Mouse (Mus musculus) midbrain, embryonic 14.5 days (tissue): ENCODE data around the gene Zfp689. TPM values are rescaled to one million over a fixed set of nuclear protein-coding genes. Genes with fewer than 3 reads are reported as not detected.
"Not testable (repeated sequence)": the region's sequence is repeated elsewhere in the genome, so short reads cannot be mapped to it uniquely, and the experiment has no call there.

Experiments used
- ATAC-seq: fragments of 200-750 bp; cut with Nextera tagmentation; 2 replicates; pipeline ENCODE4 v1.8.0; 2017; ENCODE audit warnings: moderate number of reproducible peaks, moderate library complexity; ENCODE audit not compliant: low FRiP score, low TSS enrichment
- DNase-seq: peaks from one replicate; pipeline ENCODE4 v3.0.0-alpha.2; 2015
- H3K27ac ChIP-seq: fragments of 300-500 bp; sonication (generic); replicated peaks from 2 replicates; pipeline ENCODE4 v1.5.1; 2014; ENCODE audit warnings: mild to moderate bottlenecking, low read depth, low read length, moderate library complexity
- H3K27me3 ChIP-seq: fragments of 300-500 bp; sonication (generic); 2 replicates; pipeline ENCODE4 v1.6.1; 2014; ENCODE audit warnings: low read length, control low read depth, mixed read lengths; ENCODE audit not compliant: control insufficient read depth, insufficient read depth
- H3K36me3 ChIP-seq: fragments of 300-500 bp; sonication (generic); 2 replicates; pipeline ENCODE4 v1.6.1; 2014; ENCODE audit warnings: low read length, control low read depth; ENCODE audit not compliant: control insufficient read depth, insufficient read depth
- H3K4me1 ChIP-seq: fragments of 300-500 bp; sonication (generic); 2 replicates; pipeline ENCODE4 v1.6.1; 2014; ENCODE audit warnings: mild to moderate bottlenecking, antibody characterized with exemption, low read length, control low read depth; ENCODE audit not compliant: control insufficient read depth, insufficient read depth
- H3K4me2 ChIP-seq: fragments of 300-500 bp; sonication (generic); 2 replicates; pipeline ENCODE4 v1.6.1; 2014; ENCODE audit warnings: mild to moderate bottlenecking, low read length, moderate library complexity
- H3K4me3 ChIP-seq: fragments of 300-500 bp; sonication (generic); replicated peaks from 2 replicates; pipeline ENCODE4 v1.5.1; 2014; ENCODE audit warnings: low read depth, low read length
- H3K9ac ChIP-seq: fragments of 300-500 bp; sonication (generic); replicated peaks from 2 replicates; pipeline ENCODE4 v1.6.1; 2014; ENCODE audit warnings: mild to moderate bottlenecking, low read length, moderate library complexity
- H3K9me3 ChIP-seq: fragments of 300-500 bp; sonication (generic); 2 replicates; pipeline ENCODE4 v1.6.1; 2016; ENCODE audit warnings: low read length, control low read depth, mixed read lengths; ENCODE audit not compliant: control insufficient read depth
- WGBS: fragments of 180-500 bp; shearing (Covaris S2); extraction: QIAGEN DNeasy Blood & Tissue Kit; methylation state at CpG from one replicate; pipeline ENCODE4 v1.1.7; 2014; 5-methylcytosine and 5-hydroxymethylcytosine counted together
- polyA plus RNA-seq: library from polyadenylated mRNA; unstranded; fragments of >200 nt; fragmentation: Nextera tagmentation; extraction: Ambion mirVana; gene quantifications from 2 replicates; pipeline ENCODE4 v1.2.1, GENCODE M21; 2014

Zfp689 gene
- 16.1 and 16.6 TPM in 2 replicates for polyA plus RNA-seq

- Histone ChIP-seq H3K4me3 (peak within 1 kb of the TSS; percentile 93), H3K4me2 (peak within 1 kb of the TSS; percentile 69), H3K27me3 (no peaks in the 10 kb centered on the region), H3K27ac (peak within 1 kb of the TSS; percentile 94), H3K4me1 (peaks cover 37% of the 10 kb centered on the region), H3K36me3 (peaks cover 18% of the 10 kb centered on the region), H3K9me3 (no peaks in the 10 kb centered on the region), H3K9ac (peak within 1 kb of the TSS; percentile 96)
- ATAC-seq (peak; percentile 91), DNase-seq (peak; percentile 97)
- WGBS, result under 1% methylated on average over 54 of the region's 54 CpGs
Measured at GRCm38 (mm10) chr7:127448521-127449300, at the start of gene Zfp689. Gene Zfp689, minus strand, starts transcription at chr7:127449158.

GRCm38 (mm10) chr7:127498407-127498806, 49.4 kb upstream of the Zfp689 start:
- no peak for ATAC-seq
- H3K4me2 ChIP-seq, result no peak overlapping the region
- no peak overlapping the region for H3K9ac ChIP-seq
- H3K27me3 ChIP-seq, result no peaks in the 10 kb centered on the region
- H3K9me3 ChIP-seq, result no peaks in the 10 kb centered on the region
- no peak overlapping the region for H3K27ac ChIP-seq
- no peaks in the 10 kb centered on the region for H3K4me1 ChIP-seq
- no peak overlapping the region for H3K4me3 ChIP-seq
- DNase-seq, result peak; percentile 76
- 47% methylated on average over 3 of the region's 3 CpGs for WGBS
- H3K36me3 ChIP-seq, result no peaks in the 10 kb centered on the region

GRCm38 (mm10) chr7:127497382-127497781, 48.4 kb upstream of the Zfp689 start:
- H3K4me3 ChIP-seq, result no peak overlapping the region
- H3K9ac ChIP-seq, result no peak overlapping the region
- no peak overlapping the region for H3K27ac ChIP-seq
- no peaks in the 10 kb centered on the region for H3K9me3 ChIP-seq
- no peaks in the 10 kb centered on the region for H3K27me3 ChIP-seq
- no peaks in the 10 kb centered on the region for H3K4me1 ChIP-seq
- WGBS, result 91% methylated on average over 2 of the region's 2 CpGs
- H3K4me2 ChIP-seq, result no peak overlapping the region
- H3K36me3 ChIP-seq, result 0 out of 2 replicates have a peak, but pooled peaks cover under 1% of the 10 kb centered on the region
- DNase-seq (no peak), ATAC-seq (no peak)

- Histone ChIP-seq H3K9me3 (no peaks in the 10 kb centered on the region), H3K27ac (no peak overlapping the region), H3K4me3 (no peak overlapping the region), H3K4me1 (no peaks in the 10 kb centered on the region), H3K4me2 (no peak overlapping the region), H3K9ac (no peak overlapping the region), H3K27me3 (no peaks in the 10 kb centered on the region), H3K36me3 (peaks cover 27% of the 10 kb centered on the region)
- ATAC-seq, result no peak
- DNase-seq, result no peak
Measured at GRCm38 (mm10) chr7:127494648-127495047, 45.7 kb upstream of the Zfp689 start.

- Histone ChIP-seq H3K36me3 (peaks cover 52% of the 10 kb centered on the region), H3K9ac (no peak overlapping the region), H3K27ac (no peak overlapping the region), H3K4me3 (no peak overlapping the region), H3K4me2 (no peak overlapping the region), H3K27me3 (no peaks in the 10 kb centered on the region), H3K9me3 (no peaks in the 10 kb centered on the region), H3K4me1 (no peaks in the 10 kb centered on the region)
- no peak for DNase-seq
- no peak for ATAC-seq
- WGBS, result 93% methylated on average over 3 of the region's 3 CpGs
Measured at GRCm38 (mm10) chr7:127491846-127492245, 42.9 kb upstream of the Zfp689 start.

GRCm38 (mm10) chr7:127489982-127490381, 41.0 kb upstream of the Zfp689 start:
- Histone ChIP-seq H3K4me1 (no peaks in the 10 kb centered on the region), H3K4me2 (no peak overlapping the region), H3K9ac (no peak overlapping the region), H3K9me3 (no peaks in the 10 kb centered on the region), H3K27ac (no peak overlapping the region), H3K4me3 (no peak overlapping the region), H3K36me3 (peaks cover 71% of the 10 kb centered on the region), H3K27me3 (no peaks in the 10 kb centered on the region)
- 94% methylated on average over 7 of the region's 7 CpGs for WGBS
- no peak for DNase-seq
- ATAC-seq, result no peak

- H3K9ac ChIP-seq, H3K27ac ChIP-seq, H3K4me2 ChIP-seq, H3K9me3 ChIP-seq, H3K27me3 ChIP-seq, H3K4me3 ChIP-seq, H3K4me1 ChIP-seq, ATAC-seq, DNase-seq: not testable (repeated sequence)
- peaks cover 87% of the 10 kb centered on the region for H3K36me3 ChIP-seq
- 89% methylated on average over 4 of the region's 5 CpGs for WGBS
Measured at GRCm38 (mm10) chr7:127488364-127488763, 39.4 kb upstream of the Zfp689 start.

GRCm38 (mm10) chr7:127485416-127485815, 36.5 kb upstream of the Zfp689 start:
- no peak overlapping the region for H3K27ac ChIP-seq
- H3K4me3 ChIP-seq, result no peak overlapping the region
- no peak overlapping the region for H3K9ac ChIP-seq
- DNase-seq (no peak), ATAC-seq (no peak)
- H3K9me3 ChIP-seq, result no peaks in the 10 kb centered on the region
- peaks cover 9% of the 10 kb centered on the region for H3K4me1 ChIP-seq
- 80% methylated on average over 5 of the region's 5 CpGs for WGBS
- no peak overlapping the region for H3K4me2 ChIP-seq
- H3K36me3 ChIP-seq, result peaks cover 95% of the 10 kb centered on the region
- H3K27me3 ChIP-seq, result no peaks in the 10 kb centered on the region

- H3K4me1 ChIP-seq, result peaks cover 25% of the 10 kb centered on the region
- no peak for DNase-seq
- H3K27ac ChIP-seq, result no peak overlapping the region
- H3K9me3 ChIP-seq, result no peaks in the 10 kb centered on the region
- WGBS, result 77% methylated on average over 2 of the region's 2 CpGs
- H3K9ac ChIP-seq, result peak overlapping the region; percentile 94; the same call in 1 of the 2 replicates
- H3K4me2 ChIP-seq, result peak overlapping the region; percentile 98
- H3K4me3 ChIP-seq, result peak overlapping the region; percentile 94
- peaks cover 66% of the 10 kb centered on the region for H3K36me3 ChIP-seq
- no peak for ATAC-seq
- no peaks in the 10 kb centered on the region for H3K27me3 ChIP-seq
Measured at GRCm38 (mm10) chr7:127480321-127480720, 31.4 kb upstream of the Zfp689 start.
